Mouse (Mus musculus) thymus, adult 2 months (tissue): ENCODE results near the gene Fcrl5. TPM values are rescaled to one million over a fixed set of nuclear protein-coding genes. Genes with fewer than 3 reads are reported as not detected.

Experiments
- DNase-seq: peaks from one replicate; pipeline ENCODE4 v3.0.0; 2021
- H3K27ac ChIP-seq: fragments of 200-500 bp; 2 replicates; pipeline ENCODE4 v1.5.1; 2012; ENCODE audit warnings: low read length, control low read depth; ENCODE audit not compliant: control insufficient read depth, insufficient read depth
- H3K27me3 ChIP-seq: fragments of 200-500 bp; 2 replicates; pipeline ENCODE4 v1.6.1; 2012; ENCODE audit warnings: mild to moderate bottlenecking, low read length, moderate library complexity, mixed read lengths; ENCODE audit not compliant: control insufficient read depth, insufficient read depth
- H3K36me3 ChIP-seq: fragments of 200-500 bp; 2 replicates; pipeline ENCODE4 v1.6.1; 2012; ENCODE audit warnings: mild to moderate bottlenecking, low read length, moderate library complexity; ENCODE audit not compliant: control insufficient read depth, insufficient read depth
- H3K4me1 ChIP-seq: fragments of 200-500 bp; replicated peaks from 2 replicates; pipeline ENCODE4 v1.6.1; 2012; ENCODE audit warnings: low read length; ENCODE audit not compliant: control insufficient read depth, insufficient read depth
- H3K4me3 ChIP-seq: fragments of 200-500 bp; 2 replicates; pipeline ENCODE4 v1.5.1; 2012; ENCODE audit warnings: mild to moderate bottlenecking, low read length, control low read depth, moderate library complexity; ENCODE audit not compliant: control insufficient read depth, insufficient read depth
- CTCF ChIP-seq: fragments of 200-500 bp; IDR thresholded peaks from 2 replicates; pipeline ENCODE4 v1.5.1; 2012; ENCODE audit warnings: mild to moderate bottlenecking, control low read depth, low read length, moderate library complexity, borderline replicate concordance; ENCODE audit not compliant: control insufficient read depth, poor library complexity, insufficient read depth; ENCODE audit errors: extremely low read depth
- POLR2A ChIP-seq: fragments of 200-500 bp; IDR thresholded peaks from 2 replicates; pipeline ENCODE4 v1.6.1; 2012; ENCODE audit warnings: mild to moderate bottlenecking, low read length, control low read depth, moderate library complexity; ENCODE audit not compliant: control insufficient read depth, poor library complexity, insufficient read depth; ENCODE audit errors: extremely low read depth
- WGBS: fragments of 180-500 bp; shearing (Covaris S2); methylation state at CpG from one replicate; pipeline ENCODE4 v1.1.7; 2018; 5-methylcytosine and 5-hydroxymethylcytosine counted together
- polyA plus RNA-seq: library from polyadenylated mRNA; depleted of rRNA; stranded (reverse); fragments of >200 nt; gene quantifications from 2 replicates; pipeline ENCODE4 v1.2.3, GENCODE M21; 2012

The Fcrl5 gene
- polyA plus RNA-seq, 1 experiment: 0.86 TPM

- no peak for DNase-seq
- no peak overlapping the region for H3K27ac ChIP-seq
- H3K4me1 ChIP-seq: peaks cover 24% of the 10 kb centered on the region
- TF ChIP-seq POLR2A (no peak), CTCF (no peak)
- H3K36me3 ChIP-seq: peaks cover 76% of the 10 kb centered on the region
- 96% methylated on average over 7 of the region's 7 CpGs for WGBS
- H3K4me3 ChIP-seq: no peak overlapping the region
- H3K27me3 ChIP-seq: no peaks in the 10 kb centered on the region; the same call in 1 of the 2 replicates
Observed at GRCm38 (mm10) chr3:87533667-87534378, 98.2 kb downstream of the Fcrl5 start.

- 82% methylated on average over 10 of the region's 10 CpGs for WGBS
- Histone ChIP-seq H3K27ac (no peak overlapping the region), H3K4me3 (no peak overlapping the region), H3K36me3 (peaks cover 52% of the 10 kb centered on the region), H3K27me3 (no peaks in the 10 kb centered on the region; the same call in 1 of the 2 replicates), H3K4me1 (peaks cover 14% of the 10 kb centered on the region)
- no peak for TF ChIP-seq CTCF
- no peak for DNase-seq
Observed at GRCm38 (mm10) chr3:87538034-87538433, 102.5 kb downstream of the Fcrl5 start.

- H3K4me1 ChIP-seq: peaks cover 14% of the 10 kb centered on the region
- TF ChIP-seq CTCF (no peak), POLR2A (no peak)
- H3K4me3 ChIP-seq: no peak overlapping the region
- peaks cover 32% of the 10 kb centered on the region for H3K36me3 ChIP-seq
- no peak overlapping the region for H3K27ac ChIP-seq
- 91% methylated on average over 11 of the region's 11 CpGs for WGBS
- DNase-seq: no peak
- H3K27me3 ChIP-seq: no peaks in the 10 kb centered on the region; the same call in 1 of the 2 replicates
Observed at GRCm38 (mm10) chr3:87540028-87540675, 104.6 kb downstream of the Fcrl5 start.

- WGBS: 93% methylated on average over 8 of the region's 8 CpGs
- TF ChIP-seq CTCF (no peak), POLR2A (no peak)
- no peak overlapping the region for H3K27ac ChIP-seq
Observed at GRCm38 (mm10) chr3:87540714-87541113, 105.1 kb downstream of the Fcrl5 start.

GRCm38 (mm10) chr3:87542481-87543215 lies 107.1 kb downstream of the Fcrl5 start:
- no peak for DNase-seq
- H3K27ac ChIP-seq: no peak overlapping the region

More at GRCm38 (mm10) chr3:87540714-87541113, 105.1 kb downstream of the Fcrl5 start:
- DNase-seq: no peak
- H3K4me1 ChIP-seq: peaks cover 14% of the 10 kb centered on the region
- no peaks in the 10 kb centered on the region for H3K27me3 ChIP-seq
- no peak overlapping the region for H3K4me3 ChIP-seq
- peaks cover 27% of the 10 kb centered on the region for H3K36me3 ChIP-seq

GRCm38 (mm10) chr3:87545554-87545953 lies 110.0 kb downstream of the Fcrl5 start:
- no peaks in the 10 kb centered on the region for H3K36me3 ChIP-seq
- no peak overlapping the region for H3K27ac ChIP-seq
- no peak overlapping the region for H3K4me3 ChIP-seq
- WGBS: 98% methylated on average over 3 of the region's 3 CpGs
- no peaks in the 10 kb centered on the region for H3K4me1 ChIP-seq
- no peak for DNase-seq
- no peaks in the 10 kb centered on the region for H3K27me3 ChIP-seq
- TF ChIP-seq CTCF: no peak
- no peak for TF ChIP-seq POLR2A

More at GRCm38 (mm10) chr3:87542481-87543215, 107.1 kb downstream of the Fcrl5 start:
- no peak for TF ChIP-seq CTCF
- no peak for TF ChIP-seq POLR2A
- Histone ChIP-seq H3K4me1 (peaks cover 13% of the 10 kb centered on the region), H3K4me3 (no peak overlapping the region), H3K27me3 (no peaks in the 10 kb centered on the region), H3K36me3 (peaks cover 13% of the 10 kb centered on the region)
- 95% methylated on average over 7 of the region's 7 CpGs for WGBS
